Mouse (Mus musculus) common myeloid progenitor, adult 5-6 weeks (primary cell): ENCODE measurements around the gene Mxd4. TPM values are rescaled to one million over a fixed set of nuclear protein-coding genes. Genes with fewer than 3 reads are reported as not detected.

Experiments used
- ATAC-seq: replicated peaks from 2 replicates; pipeline ENCODE4 v1.8.0; 2016; ENCODE audit warnings: low read depth, mild to moderate bottlenecking, moderate TSS enrichment, inconsistent platforms; ENCODE audit not compliant: poor library complexity, severe bottlenecking
- total RNA-seq: library from RNA; stranded (forward); fragments of 200-1000, 187-1606 nt; gene quantifications from 2 replicates; pipeline ENCODE4 v1.2.3, GENCODE M21; 2017

Mxd4 gene
- 22.6 and 31.0 TPM in 2 replicates for total RNA-seq

DNA sequence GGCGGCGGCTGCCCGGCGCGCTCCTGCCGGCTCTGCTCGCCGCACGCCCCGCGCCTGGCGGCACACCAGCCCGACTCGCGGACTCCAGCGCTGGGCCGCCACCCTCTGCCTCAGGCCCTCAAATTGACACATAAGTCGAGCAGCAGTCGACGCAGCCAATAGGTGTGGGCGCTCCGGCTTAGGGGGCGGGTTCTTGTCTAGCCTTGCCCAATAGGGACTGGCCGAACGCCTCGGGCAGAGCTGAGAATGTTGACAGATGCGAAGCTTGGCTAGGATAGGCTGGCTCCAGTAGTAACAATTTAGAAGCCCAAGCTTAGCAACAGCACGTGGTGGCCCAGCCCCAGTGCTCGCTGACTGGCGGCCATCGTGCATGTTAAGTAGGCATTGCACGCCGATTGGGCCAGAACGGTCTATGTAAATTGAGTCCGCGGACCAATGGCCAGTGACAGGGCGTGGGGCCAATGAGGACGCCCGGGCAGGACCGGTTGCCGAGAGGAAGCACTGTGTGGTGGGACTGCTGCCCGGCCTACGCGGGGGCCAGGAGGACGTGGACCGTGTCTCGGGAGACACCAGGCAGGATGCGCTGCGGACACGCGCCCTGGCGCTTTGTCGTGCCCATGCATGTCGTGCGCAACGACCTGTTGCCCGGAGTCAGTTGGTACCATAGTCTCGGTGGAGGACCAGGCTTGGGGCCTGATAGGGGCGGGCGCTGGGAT, at the start of gene Mxd4:
Gene Mxd4 (minus strand): TSS at position 120 of the 716 bp plus-strand sequence.
- ATAC-seq, result peak; percentile 94

DNA sequence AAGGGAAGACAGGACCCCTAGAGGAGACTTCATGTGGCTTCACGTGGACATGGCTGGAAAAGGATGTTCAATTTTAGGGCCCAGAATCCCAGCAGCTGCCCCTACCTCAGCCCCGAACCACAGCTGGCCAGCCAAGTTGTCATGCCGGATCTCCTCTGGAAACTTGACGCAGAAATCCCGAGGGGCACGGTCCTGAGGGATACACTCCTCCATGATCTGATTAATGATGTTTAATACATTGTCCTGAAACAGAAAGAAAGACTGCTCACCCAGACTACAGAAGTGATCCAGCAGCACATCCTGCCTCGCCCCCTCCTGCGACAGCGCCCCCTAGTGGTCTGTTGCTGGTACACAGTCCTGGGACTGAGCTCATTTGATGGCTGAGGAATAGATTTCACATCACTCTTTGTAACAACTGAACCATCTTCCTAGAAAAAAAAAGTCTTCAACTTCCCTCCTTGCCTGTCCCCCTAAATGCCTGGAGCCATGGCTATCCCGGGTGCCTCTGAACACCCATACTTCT, 48.4 kb upstream of the Mxd4 start:
- peak; percentile 67 for ATAC-seq

DNA sequence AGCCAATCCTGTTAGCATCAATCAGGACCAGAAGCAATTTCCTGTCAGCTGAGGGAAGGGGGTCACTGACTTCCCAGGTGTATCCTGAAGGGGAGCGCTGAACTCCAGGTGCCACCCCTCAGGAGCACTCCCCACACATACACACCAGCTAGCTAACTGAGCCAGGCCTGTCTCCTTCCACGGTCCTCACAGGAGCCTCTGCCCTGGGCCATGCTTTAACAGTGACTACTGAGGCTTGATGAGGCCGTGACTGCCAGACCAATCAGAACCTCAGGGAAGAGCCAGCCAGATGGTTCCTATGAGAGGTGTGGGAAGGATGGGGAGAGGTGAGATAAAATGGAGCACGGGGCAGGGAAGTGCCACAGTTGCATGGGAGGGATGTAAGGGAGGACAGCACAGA, 47.5 kb upstream of the Mxd4 start:
- ATAC-seq, result no peak

DNA sequence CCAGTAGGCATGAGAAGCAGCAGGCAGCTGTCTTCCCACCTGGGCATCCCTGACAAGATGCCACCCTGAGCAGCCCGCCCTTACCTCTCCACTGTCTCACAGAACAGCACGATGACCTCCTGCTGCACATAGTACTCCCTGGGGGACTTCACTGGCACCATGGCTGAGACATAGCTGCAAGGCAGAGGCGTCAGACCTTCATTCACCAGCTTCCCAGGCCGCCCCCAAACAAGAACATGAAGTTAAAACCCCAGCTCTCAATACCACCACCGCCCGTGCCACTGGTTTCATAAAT, 45.6 kb upstream of the Mxd4 start:
- no peak for ATAC-seq

DNA sequence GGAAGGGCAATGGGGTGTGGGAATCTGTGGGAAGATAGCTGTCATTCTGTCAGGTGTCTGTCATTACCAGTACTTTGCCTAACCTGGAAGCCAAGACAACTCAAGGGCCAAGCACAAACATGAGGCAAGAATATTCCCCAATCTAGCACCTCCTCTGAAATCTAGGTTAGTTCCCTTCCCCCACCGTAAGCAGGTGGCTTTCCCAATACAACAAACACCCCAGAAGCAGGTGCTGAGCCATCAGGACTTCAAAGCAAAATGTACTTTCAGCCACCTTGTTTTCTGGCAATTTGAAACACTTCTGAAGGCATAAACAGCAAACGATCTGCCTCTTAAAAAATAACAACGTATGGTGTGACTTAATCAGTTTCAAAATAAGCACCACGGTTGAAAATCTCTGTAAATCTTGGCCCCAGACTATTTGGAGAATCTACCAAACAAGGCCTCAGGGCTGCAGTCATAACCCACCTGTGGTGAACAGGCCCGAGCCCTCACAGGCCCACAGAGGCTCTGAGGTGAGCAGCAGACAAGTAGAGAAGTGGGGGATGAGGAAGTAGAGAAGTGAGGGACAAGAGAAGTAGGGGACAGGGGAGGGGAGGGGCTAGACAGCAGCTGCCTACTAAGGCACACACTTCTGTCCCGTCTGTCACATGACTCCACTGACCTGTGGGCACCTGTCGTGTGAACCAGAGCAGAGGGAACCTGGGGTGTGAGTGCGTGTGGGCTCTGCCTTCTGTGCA, 45.1 kb upstream of the Mxd4 start:
- ATAC-seq, result 0 out of 2 replicates have a peak, but pooled peaks have one; percentile 30

DNA sequence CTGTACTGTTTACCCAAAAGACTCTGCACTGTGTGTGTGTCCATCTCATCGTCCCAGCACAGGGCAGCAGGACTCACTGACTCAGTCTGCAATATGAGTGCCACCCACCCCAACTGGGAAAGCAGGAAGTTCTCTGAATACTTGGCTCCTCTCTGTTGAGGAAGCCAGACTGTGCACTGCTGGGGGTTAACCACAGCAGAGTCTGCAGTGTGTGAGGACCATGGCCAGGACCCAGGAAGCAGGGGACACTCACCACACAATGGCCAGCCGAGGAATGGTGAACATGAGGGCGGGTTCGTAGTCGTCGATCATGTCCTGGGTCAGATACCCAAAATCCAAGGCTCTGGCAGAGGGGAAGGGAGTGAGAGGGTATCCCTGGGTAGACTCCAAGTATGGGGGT, 44.4 kb upstream of the Mxd4 start:
- peak; percentile 59 for ATAC-seq

DNA sequence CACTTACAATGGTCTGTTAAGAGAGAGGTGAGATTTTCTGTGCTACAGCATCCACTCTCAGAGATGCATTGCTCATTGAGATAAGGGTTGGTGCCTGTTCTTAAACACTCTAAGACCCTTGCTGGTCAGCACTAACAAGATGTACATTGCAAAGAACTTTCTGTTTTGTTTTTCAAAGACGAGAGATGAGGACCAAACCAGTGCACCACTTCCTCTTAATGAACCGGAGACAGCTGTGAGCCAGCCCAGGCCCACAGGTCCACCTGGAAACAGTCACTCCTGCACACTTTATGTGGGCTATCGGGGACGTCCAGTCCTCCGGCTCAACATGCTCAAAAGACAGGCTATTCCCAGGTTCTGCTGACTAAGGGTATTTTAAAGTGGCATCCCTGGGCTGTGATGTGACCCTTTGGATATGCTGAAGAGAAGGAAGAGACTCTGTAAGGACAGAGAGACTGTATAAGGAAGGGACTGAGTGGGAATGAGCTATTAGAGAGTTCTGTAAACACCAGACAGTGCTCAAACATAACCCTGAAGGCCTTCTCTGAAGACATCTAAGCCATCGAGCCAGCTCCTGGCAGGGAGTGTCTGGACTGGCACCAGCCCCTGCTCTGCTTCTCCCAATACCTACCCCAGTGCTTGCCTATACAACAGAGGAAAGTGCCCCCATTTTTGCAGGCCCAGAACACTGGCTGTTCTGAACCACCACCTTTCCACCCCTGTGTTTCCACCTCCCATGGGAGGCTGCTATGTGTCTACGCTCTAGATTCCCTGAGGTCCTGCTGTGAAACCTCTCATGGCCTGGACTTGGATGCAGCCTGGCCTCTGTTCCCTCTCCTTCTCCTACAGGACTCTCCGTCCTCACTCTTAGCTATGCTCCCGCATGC, 43.3 kb upstream of the Mxd4 start:
- peak; percentile 57 for ATAC-seq

DNA sequence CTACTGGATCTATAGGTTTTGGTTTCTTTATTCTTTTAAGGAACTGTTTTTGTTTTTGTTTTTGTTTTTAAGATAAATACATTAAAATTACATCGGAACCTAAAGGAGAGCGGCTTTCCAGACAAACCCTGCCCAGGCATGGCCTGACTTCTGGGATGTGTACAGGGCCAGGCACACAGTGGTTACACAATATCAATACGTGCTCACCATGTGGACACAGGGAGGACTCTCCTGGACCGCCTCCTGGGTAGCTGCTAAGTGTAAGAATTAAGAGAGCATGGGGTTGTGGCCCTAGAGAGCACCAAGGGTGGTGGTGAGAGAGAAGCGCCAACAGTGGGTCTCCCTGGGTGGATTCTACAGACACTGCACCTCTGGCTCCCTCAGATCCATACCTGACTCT, 42.0 kb upstream of the Mxd4 start:
- ATAC-seq, result no peak

DNA sequence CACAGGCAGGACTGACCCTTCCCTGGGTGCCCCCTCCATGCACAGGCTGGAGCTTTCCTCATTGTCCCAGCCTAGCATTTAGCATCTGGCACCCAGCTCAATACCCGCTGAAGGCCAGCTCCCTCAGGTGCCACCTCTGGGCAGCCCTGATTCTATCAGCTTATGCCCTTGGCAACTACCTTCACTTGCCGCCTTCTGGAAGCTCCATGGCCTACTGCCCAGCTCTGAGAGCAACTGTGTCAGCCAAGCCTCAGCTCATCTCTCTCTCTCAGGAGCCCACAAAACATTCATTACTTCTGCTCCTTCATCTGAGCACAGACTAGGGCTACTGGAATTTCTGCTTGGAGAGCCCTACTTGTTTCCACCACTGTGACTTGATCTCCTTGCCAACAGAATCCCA, 38.0 kb upstream of the Mxd4 start:
- ATAC-seq, result no peak

DNA sequence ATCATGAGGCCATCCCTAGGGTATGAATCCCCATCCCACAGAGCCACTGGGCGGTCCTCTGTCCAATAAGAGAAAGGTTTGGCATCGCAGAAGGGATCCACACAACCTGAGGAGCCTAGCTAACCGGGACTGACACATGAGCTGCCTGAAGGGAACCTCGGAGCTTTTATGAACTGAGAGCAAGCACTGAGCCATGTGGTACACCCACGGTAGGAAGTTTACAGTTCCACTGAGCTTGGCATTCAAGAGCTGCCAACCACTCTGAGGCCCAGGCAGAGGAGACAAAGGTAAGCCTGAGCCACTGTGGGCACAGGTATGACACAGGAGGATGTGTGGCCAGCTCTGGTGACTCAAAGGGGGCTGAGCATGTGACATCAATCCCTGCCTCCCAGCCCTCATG, 37.0 kb upstream of the Mxd4 start:
- ATAC-seq, result no peak

DNA sequence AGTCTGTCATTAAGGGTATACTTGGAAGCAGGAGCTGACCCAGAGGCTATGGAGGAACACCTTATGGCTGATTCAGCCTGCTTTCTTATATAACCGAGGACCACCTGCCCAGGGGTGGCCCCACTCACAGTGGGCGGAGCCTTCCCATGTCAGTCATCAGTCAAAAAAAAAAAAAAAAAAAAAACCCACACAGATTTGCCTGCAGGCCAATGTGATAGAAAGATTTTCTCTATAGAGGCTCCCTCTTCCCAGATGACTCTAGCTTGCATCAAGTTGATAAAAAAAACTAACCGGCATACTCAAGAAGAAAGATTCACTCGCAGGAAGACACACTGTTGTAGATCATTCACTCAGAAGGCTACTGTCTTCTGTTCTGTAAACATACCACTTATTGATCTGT, 32.5 kb upstream of the Mxd4 start:
- no peak for ATAC-seq

DNA sequence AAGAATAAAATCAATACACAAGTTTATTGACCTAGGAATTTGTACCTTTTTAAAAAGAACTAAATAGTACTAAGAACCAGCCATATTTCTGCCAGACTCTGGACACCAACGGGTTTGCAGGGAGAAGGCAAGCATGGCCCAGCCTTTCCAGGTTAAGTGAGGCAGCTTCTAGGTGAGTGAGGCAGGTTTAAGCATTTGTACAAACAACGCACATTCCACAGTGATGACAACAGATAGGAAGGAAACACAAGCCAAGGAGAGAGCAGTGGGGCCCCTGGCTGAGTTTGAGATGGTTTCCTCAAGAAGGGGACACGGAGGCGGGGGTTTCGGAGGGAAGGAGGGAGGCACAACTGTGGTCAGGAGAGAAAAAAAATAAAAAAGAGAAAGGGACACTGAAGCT, 31.2 kb upstream of the Mxd4 start:
- ATAC-seq, result no peak

DNA sequence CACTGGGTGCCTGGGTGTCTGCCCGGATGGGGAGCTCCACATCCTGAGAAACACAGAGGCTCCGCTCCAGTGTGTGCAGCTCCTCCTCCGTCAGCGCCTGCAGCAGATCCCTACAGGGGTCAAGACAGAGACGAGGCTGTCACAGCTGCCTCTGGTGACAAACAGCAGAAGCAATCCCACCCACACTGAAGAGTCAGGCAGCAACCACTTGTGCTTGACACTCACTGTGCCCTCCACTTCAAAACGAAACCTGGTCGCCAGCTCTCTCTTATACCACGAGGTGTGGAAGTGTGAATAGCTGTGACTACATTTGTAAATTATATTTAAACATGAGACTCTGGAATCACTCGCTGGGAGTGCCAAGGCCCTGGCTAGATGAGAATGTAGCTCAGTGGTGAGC, 30.2 kb upstream of the Mxd4 start:
- no peak for ATAC-seq

DNA sequence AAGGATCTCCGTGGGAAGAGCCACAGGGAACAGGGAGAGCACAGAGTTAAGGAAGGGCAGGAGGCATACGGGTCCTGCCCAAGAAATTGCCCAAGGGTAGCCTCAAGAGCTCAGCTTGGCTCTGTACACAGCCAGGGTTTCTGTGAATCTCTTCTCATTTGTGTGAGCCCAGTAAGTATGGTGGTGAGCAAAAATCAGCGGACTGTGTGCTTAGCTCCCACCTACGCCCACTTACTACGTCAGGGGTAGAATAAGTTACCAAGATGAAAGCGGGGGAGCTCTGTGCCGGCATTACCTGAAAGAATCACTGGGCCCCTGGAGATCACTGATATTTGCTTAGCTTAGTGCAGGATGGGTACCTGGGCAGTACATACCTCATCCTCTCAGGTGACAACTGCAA, 28.5 kb upstream of the Mxd4 start:
- no peak for ATAC-seq

DNA sequence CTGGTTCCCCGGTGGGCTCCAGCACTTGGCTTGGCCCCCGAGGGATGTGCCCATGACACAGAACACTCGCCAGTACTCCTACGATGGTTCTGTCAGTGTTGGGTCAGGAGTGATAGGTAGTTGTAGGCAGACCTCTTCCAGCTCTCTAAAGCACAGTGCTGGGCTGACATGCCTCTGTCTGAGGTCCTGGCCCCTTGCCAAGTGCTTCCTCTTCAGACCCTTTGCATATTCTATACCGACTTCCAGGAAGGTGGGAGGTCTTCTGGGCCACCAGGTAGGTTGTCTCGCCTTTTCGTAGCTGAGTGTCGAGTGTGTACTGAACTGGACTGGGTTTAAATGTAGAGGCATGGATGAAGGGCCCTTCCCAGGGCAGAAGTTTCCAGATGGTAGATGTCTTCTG, 26.1 kb upstream of the Mxd4 start:
- no peak for ATAC-seq

DNA sequence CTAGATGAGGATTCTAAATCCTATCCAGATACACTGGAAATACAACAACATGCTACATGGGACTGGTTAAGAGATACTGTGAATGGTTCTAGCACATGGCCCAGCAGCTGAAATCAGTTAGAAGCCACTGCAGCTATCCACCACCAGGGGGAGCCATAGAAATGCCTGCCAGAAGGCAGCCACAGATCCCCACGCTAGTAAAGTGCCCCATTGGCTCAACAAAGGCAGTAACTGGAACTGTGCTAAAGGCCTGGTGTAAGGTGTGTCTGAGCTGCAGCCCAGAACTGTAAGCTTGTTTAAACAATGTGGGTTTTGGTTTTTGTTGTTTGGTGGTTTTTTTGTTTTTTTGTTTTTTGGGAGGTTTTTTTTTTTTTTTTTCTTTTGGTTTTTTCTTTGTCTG, 22.8 kb upstream of the Mxd4 start:
- ATAC-seq, result peak; percentile 92

DNA sequence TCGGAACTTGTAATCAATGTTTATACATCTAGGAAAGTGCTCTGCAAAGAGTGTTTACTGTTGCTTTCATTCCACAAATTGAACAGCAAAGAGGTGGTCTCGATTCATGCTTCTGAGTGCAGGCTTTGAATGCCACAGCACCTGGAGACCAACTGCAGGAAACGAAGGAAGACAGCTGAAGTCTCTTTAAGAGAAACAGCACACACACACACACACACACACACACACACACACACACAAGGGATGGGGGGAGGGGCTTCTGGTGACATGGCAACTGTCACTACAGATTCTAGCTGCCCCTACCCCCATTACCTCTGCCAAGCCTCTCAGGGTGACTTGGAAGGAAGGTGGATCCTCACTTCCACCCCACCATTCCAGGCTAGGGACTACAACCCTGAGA, 20.0 kb upstream of the Mxd4 start:
- ATAC-seq, result no peak

DNA sequence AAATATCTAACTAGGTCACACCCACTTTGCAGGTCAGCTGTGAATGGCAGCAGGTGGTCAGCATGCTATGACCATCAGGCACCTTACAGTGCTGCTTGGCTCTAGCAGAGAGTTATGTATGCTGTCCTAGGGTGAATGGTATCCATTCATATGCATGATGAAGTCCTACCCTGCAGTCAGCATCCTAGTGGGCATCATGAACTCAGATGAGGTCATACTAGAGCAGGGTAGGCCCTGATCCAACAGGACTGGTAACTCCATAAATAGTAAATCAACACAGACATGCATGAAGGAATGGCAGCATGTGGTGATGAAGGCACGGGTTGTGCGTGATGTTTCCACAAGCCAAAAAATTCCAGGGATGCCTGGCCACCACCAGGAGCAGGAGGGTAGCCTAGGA, 18.3 kb upstream of the Mxd4 start:
- ATAC-seq, result no peak

DNA sequence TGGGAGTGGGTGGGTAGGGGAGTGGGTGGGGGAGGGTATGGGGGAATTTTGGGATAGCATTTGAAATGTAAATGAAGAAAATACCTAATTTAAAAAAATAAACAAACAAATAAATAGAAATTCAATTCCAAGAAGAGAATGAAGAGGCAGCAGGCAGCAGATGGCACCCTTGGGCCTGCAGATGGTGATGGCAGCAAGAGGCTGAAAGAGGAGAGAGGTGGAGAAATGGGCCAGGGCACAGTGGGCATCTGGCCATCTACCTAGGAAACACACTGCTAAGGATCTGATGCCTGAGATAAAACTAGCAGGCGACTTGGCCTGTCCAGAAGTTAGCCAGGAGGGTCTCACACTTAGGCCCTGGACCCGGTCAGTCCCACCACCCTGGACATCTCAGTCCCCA, 17.4 kb upstream of the Mxd4 start:
- ATAC-seq, result no peak

DNA sequence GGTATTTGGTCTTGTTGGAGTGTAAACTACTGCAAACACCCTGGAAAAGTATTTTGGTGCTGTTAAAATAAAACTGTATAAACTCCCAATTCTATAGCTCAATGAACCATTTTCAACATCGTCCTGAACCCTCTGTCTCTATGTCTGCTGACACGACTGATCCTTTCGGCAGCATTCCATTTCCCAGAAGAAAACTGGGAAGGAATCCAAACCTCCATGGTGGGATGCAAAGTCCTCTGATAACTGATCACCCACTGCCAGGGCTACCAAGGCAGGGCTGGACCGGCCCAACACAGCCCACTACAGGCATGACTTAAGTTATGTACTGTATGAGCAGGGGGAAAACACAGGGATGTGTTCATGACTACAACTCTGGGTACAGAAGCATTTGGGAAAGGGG, 14.5 kb upstream of the Mxd4 start:
- no peak for ATAC-seq

DNA sequence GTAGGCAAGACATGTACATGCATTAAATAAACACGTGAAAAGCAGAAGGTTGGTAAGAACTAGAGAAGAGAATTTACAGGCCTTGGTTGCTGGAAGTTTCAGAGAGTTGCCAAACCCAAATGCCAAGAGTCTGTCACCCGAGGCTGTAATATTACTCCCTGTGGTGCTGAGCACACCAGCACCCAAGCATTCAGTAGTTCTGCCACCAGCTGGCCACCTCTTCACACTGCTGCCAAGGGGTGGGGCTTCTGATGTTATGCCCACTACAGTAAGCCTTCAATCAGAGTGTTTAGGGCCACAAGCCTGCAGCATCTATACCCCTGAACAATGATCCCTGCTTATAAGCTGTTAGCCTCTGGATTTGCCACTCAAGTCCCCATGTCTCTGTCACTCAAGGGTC, 13.9 kb upstream of the Mxd4 start:
- peak; percentile 67 for ATAC-seq
